Mouse (Mus musculus) gastrocnemius, postnatal 4 days (tissue): Measurements from ENCODE around the gene Pheta1. TPM values are rescaled to one million over a fixed set of nuclear protein-coding genes. Genes with fewer than 3 reads are reported as not detected.

Experiments used
- DNase-seq, 2 experiments: peaks; one replicate each; pipeline ENCODE4 v3.0.0; 2021 to 2022; ENCODE audit warnings: low spot score in 2 of 2, mixed read lengths in 2 of 2
- microRNA-seq: library from miRNA; unstranded; fragments of <30 nt; microRNA quantifications from one replicate; pipeline ENCODE4 v1.2.0, GENCODE M21; 2021
- total RNA-seq, 2 experiments: library from RNA; stranded (reverse); gene quantifications; 2 replicates each; pipeline ENCODE4 v1.2.3; 2021

Pheta1 gene
- total RNA-seq, 2 experiments from 2014 or later = 9.5 to 9.9 TPM

GRCm38 (mm10) chr5:121883356-121883755 lies 34.6 kb downstream of the Pheta1 start:
- no peak for DNase-seq

- DNase-seq = no peak
Observed at GRCm38 (mm10) chr5:121889375-121889774, 40.6 kb downstream of the Pheta1 start.

- DNase-seq = no peak
Observed at GRCm38 (mm10) chr5:121889819-121890362, 41.1 kb downstream of the Pheta1 start.

- no peak for DNase-seq
Observed at GRCm38 (mm10) chr5:121890925-121891324, 42.1 kb downstream of the Pheta1 start.

- no peak for DNase-seq
Observed at GRCm38 (mm10) chr5:121892281-121892680, 43.5 kb downstream of the Pheta1 start.

GRCm38 (mm10) chr5:121893581-121893980 lies 44.8 kb downstream of the Pheta1 start:
- DNase-seq = no peak

- no peak for DNase-seq
Observed at GRCm38 (mm10) chr5:121894647-121895046, 45.9 kb downstream of the Pheta1 start.

GRCm38 (mm10) chr5:121895117-121895756 lies 46.5 kb downstream of the Pheta1 start:
- DNase-seq = no peak

- DNase-seq = no peak
Observed at GRCm38 (mm10) chr5:121902809-121903745, 54.3 kb downstream of the Pheta1 start.

Small RNA genes within 50 kb of the gene (microRNA-seq; reads per million reads assigned to microRNA genes)
- not detected for gene Mir7031

Other genes with a start within 250 kb of the Pheta1 start
- gene Acad12, start 230.0 kb upstream of the Pheta1 start, total RNA-seq = 10 to 100 TPM; 10.6 to 11.5 TPM
- 1 to 10 TPM; 6.6 to 6.8 TPM for gene Acad10, start 188.5 kb upstream of the Pheta1 start, total RNA-seq
- 10 to 100 TPM; 27.4 to 31.0 TPM for gene Brap, start 188.4 kb upstream of the Pheta1 start, total RNA-seq
- 100 to 1,000 TPM; 143 to 152 TPM for gene Atxn2, start 137.6 kb upstream of the Pheta1 start, total RNA-seq
- 10 to 100 TPM; 29.4 to 30.0 TPM for gene Sh2b3, start 11.3 kb upstream of the Pheta1 start, total RNA-seq
- gene Cux2, start 201.1 kb downstream of the Pheta1 start, total RNA-seq = 1 to 10 TPM; 1.3 to 2.1 TPM